Mouse (Mus musculus) cerebellum, postnatal 10 days (tissue): ENCODE results near the gene Itpa.

Source experiments
- DNase-seq, 2 experiments: peaks; one replicate each; pipeline ENCODE4 v3.0.0; 2021; ENCODE audit warnings: mixed read lengths in 2 of 2

Gene Itpa

DNA sequence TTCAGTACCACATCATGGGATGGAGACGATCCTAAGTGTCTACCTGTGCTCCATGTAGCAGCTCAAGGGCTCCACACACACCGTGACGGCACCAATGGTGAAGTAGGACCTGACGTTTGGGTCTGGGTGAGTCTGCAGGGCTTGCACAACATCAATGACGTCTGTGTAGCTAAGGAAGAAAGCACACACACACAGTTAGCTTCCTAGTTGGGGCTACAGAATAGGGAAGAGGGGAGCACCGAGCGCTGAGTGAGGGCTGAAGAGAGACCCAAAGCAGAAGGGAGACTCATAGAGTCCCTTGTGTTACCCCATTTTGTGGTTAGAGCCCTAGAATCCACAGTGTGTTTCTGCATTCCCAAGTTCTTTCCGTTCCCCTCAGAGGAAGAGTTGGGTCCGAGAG, 63.3 kb downstream of the Itpa start:
- DNase-seq, result no peak
